Mouse (Mus musculus) liver, postnatal 0 days (tissue): ENCODE data around the gene Olfr905. TPM values are rescaled to one million over a fixed set of nuclear protein-coding genes. Genes with fewer than 3 reads are reported as not detected.

Experiments
- ATAC-seq: fragments of 200-750 bp; cut with Nextera tagmentation; 2 replicates; pipeline ENCODE4 v1.8.0; 2017; ENCODE audit warnings: mild to moderate bottlenecking, moderate library complexity
- DNase-seq: peaks from one replicate; pipeline ENCODE4 v3.0.0-alpha.2; 2016
- H3K27ac ChIP-seq: fragments of 300-500 bp; sonication (generic); 2 replicates; pipeline ENCODE4 v1.5.1; 2014; ENCODE audit warnings: antibody characterized with exemption, moderate library complexity, mild to moderate bottlenecking, low read depth
- H3K27me3 ChIP-seq: fragments of 300-500 bp; sonication (generic); 2 replicates; pipeline ENCODE4 v1.6.1; 2014; ENCODE audit warnings: low read length, control low read depth, mixed read lengths; ENCODE audit not compliant: insufficient read depth
- H3K36me3 ChIP-seq: fragments of 300-500 bp; sonication (generic); replicated peaks from 2 replicates; pipeline ENCODE4 v1.6.1; 2014; ENCODE audit warnings: mild to moderate bottlenecking, control low read depth, low read length, moderate library complexity, mixed read lengths; ENCODE audit not compliant: insufficient read depth
- H3K4me1 ChIP-seq: fragments of 300-500 bp; sonication (generic); 2 replicates; pipeline ENCODE4 v1.6.1; 2014; ENCODE audit warnings: antibody characterized with exemption, mild to moderate bottlenecking, control low read depth; ENCODE audit not compliant: insufficient read depth
- H3K4me2 ChIP-seq: fragments of 300-500 bp; sonication (generic); 2 replicates; pipeline ENCODE4 v1.6.1; 2014; ENCODE audit warnings: low read depth, mild to moderate bottlenecking, low read length, moderate library complexity, mixed read lengths
- H3K4me3 ChIP-seq: fragments of 300-500 bp; sonication (generic); 2 replicates; pipeline ENCODE4 v1.5.1; 2014; ENCODE audit warnings: low read depth, low read length
- H3K9ac ChIP-seq: fragments of 300-500 bp; sonication (generic); replicated peaks from 2 replicates; pipeline ENCODE4 v1.6.1; 2014; ENCODE audit warnings: mild to moderate bottlenecking, moderate library complexity
- H3K9me3 ChIP-seq: fragments of 300-500 bp; sonication (generic); 2 replicates; pipeline ENCODE4 v1.6.1; 2016; ENCODE audit warnings: mild to moderate bottlenecking, control low read depth, low read length, mixed read lengths
- CTCF ChIP-seq: sonication (generic); IDR thresholded peaks from 2 replicates; pipeline ENCODE4 v1.5.1; 2016; ENCODE audit warnings: antibody characterized with exemption, low read depth
- EP300 ChIP-seq: IDR thresholded peaks from 2 replicates; pipeline ENCODE4 v1.6.1; 2016; ENCODE audit warnings: antibody characterized with exemption, low read depth, mild to moderate bottlenecking
- WGBS: fragments of 180-500 bp; shearing (Covaris S2); extraction: QIAGEN DNeasy Blood & Tissue Kit; methylation state at CpG from one replicate; pipeline ENCODE4 v1.1.7; 2014; ENCODE audit not compliant: insufficient replicate concordance; 5-methylcytosine and 5-hydroxymethylcytosine counted together
- polyA plus RNA-seq: library from polyadenylated mRNA; unstranded; fragments of >200 nt; fragmentation: Nextera tagmentation; extraction: Ambion mirVana; gene quantifications from 2 replicates; pipeline ENCODE4 v1.2.1, GENCODE M21; 2015

Gene Olfr905
- polyA plus RNA-seq, 1 experiment from 2014 or later = not detected

GRCm38 (mm10) chr9:38495501-38495900, 24.6 kb downstream of the Olfr905 start, which contains the start of gene Olfr907:
Gene Olfr907, plus strand, starts transcription at chr9:38495801.
- TF ChIP-seq EP300 = no peak
- TF ChIP-seq CTCF = no peak
- no peak within 1 kb of the TSS for H3K4me2 ChIP-seq
- 74% methylated on average over 2 of the region's 2 CpGs for WGBS

GRCm38 (mm10) chr9:38512353-38512752, 41.4 kb downstream of the Olfr905 start:
- TF ChIP-seq EP300 (no peak), CTCF (no peak)

More at GRCm38 (mm10) chr9:38495501-38495900, 24.6 kb downstream of the Olfr905 start, which contains the start of gene Olfr907:
- Histone ChIP-seq H3K4me3 (no peak within 1 kb of the TSS), H3K9ac (no peak within 1 kb of the TSS), H3K4me1 (no peaks in the 10 kb centered on the region), H3K9me3 (no peaks in the 10 kb centered on the region), H3K27ac (no peak within 1 kb of the TSS), H3K27me3 (no peaks in the 10 kb centered on the region), H3K36me3 (no peaks in the 10 kb centered on the region)
- DNase-seq (no peak), ATAC-seq (no peak)

GRCm38 (mm10) chr9:38521280-38521679, 50.4 kb downstream of the Olfr905 start, which contains the start of gene Olfr911-ps1:
Gene Olfr911-ps1, plus strand, starts transcription at chr9:38521580.
- DNase-seq (no peak), ATAC-seq (no peak)
- H3K4me1 ChIP-seq = no peaks in the 10 kb centered on the region
- H3K4me2 ChIP-seq = no peak within 1 kb of the TSS
- no peaks in the 10 kb centered on the region for H3K27me3 ChIP-seq
- H3K27ac ChIP-seq = no peak within 1 kb of the TSS
- TF ChIP-seq EP300 (no peak), CTCF (no peak)
- 53% methylated on average over 1 of the region's 1 CpGs for WGBS
- H3K9ac ChIP-seq = no peak within 1 kb of the TSS
- no peaks in the 10 kb centered on the region for H3K9me3 ChIP-seq
- H3K36me3 ChIP-seq = no peaks in the 10 kb centered on the region
- no peak within 1 kb of the TSS for H3K4me3 ChIP-seq

More at GRCm38 (mm10) chr9:38512353-38512752, 41.4 kb downstream of the Olfr905 start:
- Histone ChIP-seq H3K27me3 (no peaks in the 10 kb centered on the region), H3K4me2 (no peak overlapping the region), H3K9me3 (no peaks in the 10 kb centered on the region), H3K4me3 (no peak overlapping the region), H3K9ac (no peak overlapping the region), H3K4me1 (no peaks in the 10 kb centered on the region), H3K27ac (no peak overlapping the region), H3K36me3 (no peaks in the 10 kb centered on the region)
- DNase-seq (no peak), ATAC-seq (no peak)
- 61% methylated on average over 2 of the region's 2 CpGs for WGBS

Other genes starting within 250 kb of the Olfr905 start
- gene Olfr143, start 218.3 kb upstream of the Olfr905 start, polyA plus RNA-seq = not detected in 2 replicates
- not detected in 2 replicates for gene Olfr895, start 203.3 kb upstream of the Olfr905 start, polyA plus RNA-seq
- not detected in 2 replicates for gene Olfr896-ps1, start 180.0 kb upstream of the Olfr905 start, polyA plus RNA-seq
- not detected in 2 replicates for gene Olfr25, start 142.0 kb upstream of the Olfr905 start, polyA plus RNA-seq
- gene Olfr898, start 122.7 kb upstream of the Olfr905 start, polyA plus RNA-seq = not detected in 2 replicates
- gene Olfr250, start 104.2 kb upstream of the Olfr905 start, polyA plus RNA-seq = not detected in 2 replicates
- not detected in 2 replicates for gene Olfr251, start 94.0 kb upstream of the Olfr905 start, polyA plus RNA-seq
- gene Olfr147, start 69.4 kb upstream of the Olfr905 start, polyA plus RNA-seq = not detected in 2 replicates
- not detected in 2 replicates for gene Olfr901, start 41.7 kb upstream of the Olfr905 start, polyA plus RNA-seq
- gene Olfr902, start 23.5 kb upstream of the Olfr905 start, polyA plus RNA-seq = not detected in 2 replicates
- gene Olfr904, start 8.0 kb upstream of the Olfr905 start, polyA plus RNA-seq = not detected in 2 replicates
- gene Olfr906, start 16.0 kb downstream of the Olfr905 start, polyA plus RNA-seq = not detected in 2 replicates
- not detected in 2 replicates for gene Olfr907, start 24.7 kb downstream of the Olfr905 start, polyA plus RNA-seq
- gene Olfr911-ps1, start 50.5 kb downstream of the Olfr905 start, polyA plus RNA-seq = not detected in 2 replicates
- gene Olfr910, start 66.7 kb downstream of the Olfr905 start, polyA plus RNA-seq = not detected in 2 replicates
- gene Olfr912, start 109.1 kb downstream of the Olfr905 start, polyA plus RNA-seq = not detected in 2 replicates
- not detected in 2 replicates for gene Olfr913, start 121.7 kb downstream of the Olfr905 start, polyA plus RNA-seq
- gene Olfr914, start 134.0 kb downstream of the Olfr905 start, polyA plus RNA-seq = not detected in 2 replicates
- gene Olfr916, start 188.8 kb downstream of the Olfr905 start, polyA plus RNA-seq = not detected in 2 replicates
- not detected in 2 replicates for gene Olfr917, start 194.7 kb downstream of the Olfr905 start, polyA plus RNA-seq
- gene Olfr918, start 203.5 kb downstream of the Olfr905 start, polyA plus RNA-seq = not detected in 2 replicates
- not detected in 2 replicates for gene Olfr919, start 232.6 kb downstream of the Olfr905 start, polyA plus RNA-seq
- 6.1 and 8.0 TPM in 2 replicates for gene Vwa5a, start 247.2 kb downstream of the Olfr905 start, polyA plus RNA-seq